Mouse (Mus musculus): ENCODE data around the gene Chrm4. TPM values are rescaled to one million over a fixed set of nuclear protein-coding genes. Genes with fewer than 3 reads are reported as not detected.
A peak's percentile ranks its signal among the peaks of the same experiment; 100 is the strongest.

Gene Chrm4
- 10 to 100 TPM; 22.1 to 26.0 TPM for total RNA-seq (2021)
- long read RNA-seq, experiment 1, partial matches to known transcripts: 0 of 5 reads
- long read RNA-seq, experiment 1, other reads (novel, unspliced or antisense): 3 of 5 reads
- long read RNA-seq, experiment 2, partial matches to known transcripts: 0 of 17 reads
- long read RNA-seq, experiment 2, other reads (novel, unspliced or antisense): 13 of 17 reads

GRCm38 (mm10) chr2:91926949-91927348, at the start of gene Chrm4:
Chrm4 (plus strand) TSS chr2:91927249.
- peak within 1 kb of the TSS; percentile 43; the same call in 1 of the 2 replicates for H3K27ac ChIP-seq
- H3K4me3 ChIP-seq: peak within 1 kb of the TSS; percentile 23; the same call in 1 of the 2 replicates
- no peak for TF ChIP-seq CTCF (conservative IDR thresholded peaks at IDR 0.05)
- no peak for DNase-seq (ENCODE audit: low spot score in 2 of 2)

GRCm38 (mm10) chr2:91878387-91879180, 48.5 kb upstream of the Chrm4 start:
- no peak for DNase-seq (ENCODE audit: low spot score in 2 of 2)
- no peak for TF ChIP-seq CTCF (conservative IDR thresholded peaks at IDR 0.05)
- Histone ChIP-seq H3K27ac (no peak overlapping the region), H3K4me3 (no peak overlapping the region)

- DNase-seq (ENCODE audit: low spot score in 2 of 2): peak; percentile 44 to 49
- TF ChIP-seq CTCF (conservative IDR thresholded peaks at IDR 0.05): no peak
- no peak overlapping the region for H3K4me3 ChIP-seq
- H3K27ac ChIP-seq: no peak overlapping the region
Observed at GRCm38 (mm10) chr2:91883961-91884360, 43.1 kb upstream of the Chrm4 start.

- no peak for DNase-seq (ENCODE audit: low spot score in 2 of 2)
- no peak for TF ChIP-seq CTCF (conservative IDR thresholded peaks at IDR 0.05)
- H3K4me3 ChIP-seq: no peak overlapping the region
Observed at GRCm38 (mm10) chr2:91884616-91885015, 42.4 kb upstream of the Chrm4 start.

GRCm38 (mm10) chr2:91894716-91895115, 32.3 kb upstream of the Chrm4 start:
- no peak overlapping the region for H3K4me3 ChIP-seq
- no peak for TF ChIP-seq CTCF (conservative IDR thresholded peaks at IDR 0.05)
- no peak for DNase-seq (ENCODE audit: low spot score in 2 of 2)
- no peak overlapping the region for H3K27ac ChIP-seq

More at GRCm38 (mm10) chr2:91884616-91885015, 42.4 kb upstream of the Chrm4 start:
- no peak overlapping the region for H3K27ac ChIP-seq

DNA sequence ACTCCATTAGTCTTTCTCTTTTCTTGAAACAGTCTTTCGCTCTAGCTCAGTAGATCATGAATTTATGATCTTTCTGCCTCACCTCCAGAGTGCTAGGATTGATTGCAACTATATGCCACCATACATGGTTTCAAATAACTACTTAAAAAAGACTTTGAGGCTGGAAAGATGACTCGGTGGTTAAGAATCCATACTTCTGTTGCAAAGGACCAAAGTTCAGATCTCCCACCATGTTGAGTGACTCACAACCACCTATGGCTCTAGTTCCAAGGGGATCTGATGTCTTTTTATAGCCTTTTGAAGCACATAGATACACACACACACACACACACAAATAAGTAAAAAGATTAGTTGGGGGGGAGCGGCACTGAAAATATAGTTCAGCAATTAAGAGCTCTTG, 31.6 kb upstream of the Chrm4 start:
- DNase-seq (ENCODE audit: low spot score in 2 of 2): no peak
- H3K4me3 ChIP-seq: no peak overlapping the region
- H3K27ac ChIP-seq: no peak overlapping the region
- TF ChIP-seq CTCF (conservative IDR thresholded peaks at IDR 0.05): no peak

- H3K4me3 ChIP-seq: no peak overlapping the region
- no peak for DNase-seq (ENCODE audit: low spot score in 2 of 2)
- no peak overlapping the region for H3K27ac ChIP-seq
- TF ChIP-seq CTCF (conservative IDR thresholded peaks at IDR 0.05): no peak
Observed at GRCm38 (mm10) chr2:91897968-91898367, 29.1 kb upstream of the Chrm4 start.

- TF ChIP-seq CTCF (conservative IDR thresholded peaks at IDR 0.05): no peak
- H3K4me3 ChIP-seq: no peak overlapping the region
- DNase-seq (ENCODE audit: low spot score in 2 of 2): peak in 1 of 2 experiments; percentile 29
- H3K27ac ChIP-seq: no peak overlapping the region; the same call in 1 of the 2 replicates
Observed at GRCm38 (mm10) chr2:91899141-91899540, 27.9 kb upstream of the Chrm4 start.

- no peak overlapping the region for H3K4me3 ChIP-seq
- no peak for TF ChIP-seq CTCF (conservative IDR thresholded peaks at IDR 0.05)
- H3K27ac ChIP-seq: no peak overlapping the region
- no peak for DNase-seq (ENCODE audit: low spot score in 2 of 2)
Observed at GRCm38 (mm10) chr2:91900431-91900830, 26.6 kb upstream of the Chrm4 start.

DNA sequence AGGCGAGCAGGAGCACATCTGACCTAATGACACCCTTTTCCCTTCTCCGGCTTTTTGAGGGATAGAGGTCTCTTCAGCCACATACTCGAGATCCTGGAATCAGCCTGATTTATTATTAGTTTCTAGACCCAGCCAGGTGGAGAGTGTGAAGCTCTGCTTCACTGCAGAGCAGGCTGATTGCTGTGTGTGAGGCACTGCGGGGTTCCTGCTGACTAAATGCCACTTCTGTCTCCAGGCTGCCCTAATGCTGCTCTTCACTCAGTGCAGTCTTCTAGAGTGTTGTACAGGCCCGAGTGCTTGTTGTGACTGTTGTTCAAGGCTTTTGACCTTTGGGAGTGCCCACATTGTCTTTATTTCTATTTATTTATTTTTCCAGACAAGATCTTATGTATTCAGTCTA, 24.7 kb upstream of the Chrm4 start:
- H3K27ac ChIP-seq: no peak overlapping the region
- TF ChIP-seq CTCF (conservative IDR thresholded peaks at IDR 0.05): no peak
- H3K4me3 ChIP-seq: no peak overlapping the region
- DNase-seq (ENCODE audit: low spot score in 2 of 2): no peak

- DNase-seq (ENCODE audit: low spot score in 2 of 2): no peak
- H3K4me3 ChIP-seq: no peak overlapping the region
- TF ChIP-seq CTCF (conservative IDR thresholded peaks at IDR 0.05): no peak
- no peak overlapping the region for H3K27ac ChIP-seq
Observed at GRCm38 (mm10) chr2:91903171-91903925, 23.7 kb upstream of the Chrm4 start.

DNA sequence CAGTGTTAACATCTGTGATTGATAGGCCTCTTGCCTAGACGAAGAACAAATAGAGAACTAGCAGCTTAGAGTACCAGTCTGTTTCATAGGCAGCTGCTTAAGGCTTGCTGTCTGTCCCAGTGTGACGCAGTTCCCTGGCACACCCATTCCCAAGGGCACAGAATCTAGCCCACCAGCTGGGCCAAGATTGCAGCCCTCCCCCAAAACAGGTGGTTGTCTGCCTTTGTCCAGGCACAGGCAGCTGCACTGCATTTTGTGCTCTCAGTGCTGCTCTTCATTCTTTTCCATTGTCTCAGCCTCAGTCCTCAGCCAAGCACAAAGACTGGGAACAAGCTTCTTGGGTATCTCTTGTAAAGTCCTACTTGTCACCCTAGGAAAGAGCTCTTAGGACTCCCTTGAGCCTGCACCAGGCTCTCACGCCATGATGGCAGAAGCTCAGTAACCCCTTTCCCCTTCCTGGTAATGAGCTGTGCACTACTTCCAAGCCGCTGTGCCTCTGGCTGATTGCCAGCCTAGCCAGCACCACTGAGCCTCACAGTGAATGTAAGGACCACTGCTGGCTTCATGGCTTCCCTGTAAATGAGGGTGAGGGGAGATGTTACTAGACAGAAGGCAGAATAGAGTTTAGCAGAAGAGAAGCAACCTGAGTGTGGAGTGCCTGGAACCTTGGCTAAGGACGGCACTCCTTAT, 22.3 kb upstream of the Chrm4 start:
- TF ChIP-seq CTCF (conservative IDR thresholded peaks at IDR 0.05): no peak
- Histone ChIP-seq H3K4me3 (no peak overlapping the region), H3K27ac (peak overlapping the region; percentile 53; the same call in 1 of the 2 replicates)
- DNase-seq (ENCODE audit: low spot score in 2 of 2): peak; percentile 50 to 52

Data from layer of hippocampus, adult 2 months (tissue).